Mouse (Mus musculus) thymus, adult 18-20 months (tissue): ENCODE measurements around the gene Snorc.

Experiments
- DNase-seq, 2 experiments: peaks; one replicate each; pipeline ENCODE4 v3.0.0; 2022; ENCODE audit warnings: mixed read lengths in 2 of 2

Gene Snorc

GRCm38 (mm10) chr1:87510845-87511244, 40.8 kb downstream of the Snorc start:
- DNase-seq: no peak

- DNase-seq: no peak
Measured at GRCm38 (mm10) chr1:87520467-87520866, 50.4 kb downstream of the Snorc start.

GRCm38 (mm10) chr1:87521523-87521922, 51.5 kb downstream of the Snorc start:
- no peak for DNase-seq

- no peak for DNase-seq
Measured at GRCm38 (mm10) chr1:87525041-87525440, 55.0 kb downstream of the Snorc start.
